Mouse (Mus musculus) E14TG2a.4 (cell line): ENCODE data around the gene Anapc4.

ENCODE experiments used
- CTCF ChIP-seq: conservative IDR thresholded peaks from 2 replicates; pipeline ENCODE4 v1.5.1; 2014; ENCODE audit warnings: low read length
- NANOG ChIP-seq: IDR thresholded peaks from 2 replicates; pipeline ENCODE4 v1.6.1; 2014; ENCODE audit warnings: borderline replicate concordance, low read length, mixed read lengths

GRCm38 (mm10) chr5:52871986-52872385, 38.2 kb downstream of the Anapc4 start:
- TF ChIP-seq CTCF (no peak), NANOG (no peak)
